Mouse (Mus musculus): ENCODE measurements at regions not wholly inside any gene's neighbourhood (a gene's known extent, or its start where the extent isn't known, plus 50 kb on each side); places are given as distances from the start of the nearest gene placed in this dataset.
"Not testable (repeated sequence)": the region's sequence is repeated elsewhere in the genome, so short reads cannot be mapped to it uniquely, and the experiment has no call there.

DNA sequence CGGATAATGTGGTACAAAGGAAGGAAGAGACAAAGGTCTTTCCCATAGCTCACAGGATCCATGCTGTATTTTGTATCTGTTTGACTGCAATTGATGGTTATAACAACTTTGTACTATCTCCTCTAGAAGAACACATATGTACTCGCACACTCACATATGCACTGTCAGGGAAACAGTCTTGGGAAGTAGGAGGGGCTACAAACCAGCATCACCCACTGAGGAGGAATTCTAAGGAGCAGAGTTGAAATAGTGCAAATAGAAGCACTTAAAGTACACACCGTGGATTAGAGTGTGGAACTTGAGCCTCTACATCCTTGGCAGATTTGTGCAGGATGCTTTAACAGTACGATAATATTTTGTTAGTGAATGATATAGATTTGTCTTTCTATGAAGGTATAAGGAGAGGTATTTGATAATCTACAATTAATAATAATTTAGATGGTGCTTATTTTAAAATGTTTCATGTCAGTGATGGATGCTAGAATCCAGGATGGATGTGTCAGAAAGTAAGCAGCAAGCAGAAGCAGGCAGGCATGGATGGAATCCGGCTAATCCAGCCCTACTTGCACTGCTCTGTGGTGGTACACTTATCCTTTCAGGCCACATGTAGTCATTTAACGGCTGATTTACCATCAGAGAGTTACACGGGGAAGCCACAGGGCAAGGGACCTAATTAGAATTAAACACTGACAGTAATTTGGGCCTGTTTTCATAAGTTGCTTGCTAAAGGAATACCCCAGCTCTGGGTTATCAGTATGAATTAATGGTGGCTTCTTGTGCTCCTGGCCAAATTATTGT lies 223.3 kb downstream of the Cetn3 start:
- Histone ChIP-seq H3K36me3 (ENCODE audit: control insufficient read depth, insufficient read depth, low read length) (no peaks in the 10 kb centered on the region), H3K4me2 (ENCODE audit: low read depth, low read length) (no peak overlapping the region), H3K9ac (ENCODE audit: low read length) (no peak overlapping the region), H3K27me3 (ENCODE audit: control insufficient read depth, insufficient read depth, low read depth, low read length) (no peaks in the 10 kb centered on the region), H3K4me3 (ENCODE audit: low read length) (no peak overlapping the region), H3K4me1 (replicated peaks; ENCODE audit: control insufficient read depth, insufficient read depth, low read length) (no peaks in the 10 kb centered on the region), H3K9me3 (ENCODE audit: control insufficient read depth, low read length) (no peaks in the 10 kb centered on the region), H3K27ac (ENCODE audit: low read length) (no peak overlapping the region)
- WGBS = 61% methylated on average over 7 of the region's 7 CpGs
- no peak for ATAC-seq (ENCODE audit: low read depth)

DNA sequence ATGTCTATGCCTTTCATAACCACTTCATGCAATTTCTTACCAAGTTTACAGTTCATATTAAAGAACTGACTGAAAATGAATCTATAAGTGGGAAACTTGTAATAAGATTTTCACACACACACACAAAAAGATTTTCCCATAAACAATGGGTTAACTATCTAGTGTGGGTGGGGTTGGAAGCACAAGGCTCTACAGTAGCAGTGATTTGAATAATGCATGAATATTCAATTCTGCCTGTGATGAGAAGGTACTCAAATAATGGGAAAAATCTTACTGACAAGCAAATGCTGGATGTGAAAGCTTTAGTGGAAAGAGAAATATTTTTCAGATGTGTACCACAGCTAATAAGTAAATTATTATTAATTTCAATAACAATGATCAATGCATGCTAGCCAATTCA lies 224.3 kb downstream of the Cetn3 start:
- Histone ChIP-seq H3K9me3 (ENCODE audit: control insufficient read depth, low read length) (no peaks in the 10 kb centered on the region), H3K4me2 (ENCODE audit: low read depth, low read length) (no peak overlapping the region), H3K27ac (ENCODE audit: low read length) (no peak overlapping the region), H3K9ac (ENCODE audit: low read length) (no peak overlapping the region), H3K27me3 (ENCODE audit: control insufficient read depth, insufficient read depth, low read depth, low read length) (no peaks in the 10 kb centered on the region), H3K4me3 (ENCODE audit: low read length) (no peak overlapping the region), H3K36me3 (ENCODE audit: control insufficient read depth, insufficient read depth, low read length) (no peaks in the 10 kb centered on the region), H3K4me1 (replicated peaks; ENCODE audit: control insufficient read depth, insufficient read depth, low read length) (no peaks in the 10 kb centered on the region)
- no peak for ATAC-seq (ENCODE audit: low read depth)

DNA sequence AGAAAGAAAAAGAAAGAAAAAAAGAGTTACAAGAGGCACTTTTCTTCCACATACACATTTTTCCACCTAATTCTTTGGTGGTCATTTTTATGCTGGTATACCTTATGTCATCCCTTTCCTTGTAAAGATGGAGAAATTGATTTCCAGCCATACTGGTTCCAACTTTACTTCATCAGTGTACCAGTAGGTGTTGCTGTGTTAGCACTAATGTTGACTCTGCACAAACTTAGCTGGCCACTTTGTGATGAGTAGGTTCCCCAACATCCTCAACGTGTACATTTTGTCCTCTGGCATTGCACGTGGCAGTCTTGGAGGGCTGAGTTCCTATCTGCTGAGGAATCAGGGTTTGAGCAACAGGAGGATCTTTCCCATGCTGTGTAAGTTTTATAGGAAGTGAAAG lies 256.7 kb downstream of the Cetn3 start:
- no peak for ATAC-seq (ENCODE audit: low read depth)
- H3K27me3 ChIP-seq (ENCODE audit: control insufficient read depth, insufficient read depth, low read depth, low read length) = no peaks in the 10 kb centered on the region
- no peaks in the 10 kb centered on the region for H3K36me3 ChIP-seq (ENCODE audit: control insufficient read depth, insufficient read depth, low read length)
- no peak overlapping the region for H3K27ac ChIP-seq (ENCODE audit: low read length)
- no peaks in the 10 kb centered on the region for H3K9me3 ChIP-seq (ENCODE audit: control insufficient read depth, low read length)
- no peak overlapping the region for H3K4me2 ChIP-seq (ENCODE audit: low read depth, low read length)
- H3K4me1 ChIP-seq (replicated peaks; ENCODE audit: control insufficient read depth, insufficient read depth, low read length) = no peaks in the 10 kb centered on the region
- 27% methylated on average over 2 of the region's 2 CpGs for whole genome bisulfite sequencing
- H3K4me3 ChIP-seq (ENCODE audit: low read length) = no peak overlapping the region
- no peak overlapping the region for H3K9ac ChIP-seq (ENCODE audit: low read length)

DNA sequence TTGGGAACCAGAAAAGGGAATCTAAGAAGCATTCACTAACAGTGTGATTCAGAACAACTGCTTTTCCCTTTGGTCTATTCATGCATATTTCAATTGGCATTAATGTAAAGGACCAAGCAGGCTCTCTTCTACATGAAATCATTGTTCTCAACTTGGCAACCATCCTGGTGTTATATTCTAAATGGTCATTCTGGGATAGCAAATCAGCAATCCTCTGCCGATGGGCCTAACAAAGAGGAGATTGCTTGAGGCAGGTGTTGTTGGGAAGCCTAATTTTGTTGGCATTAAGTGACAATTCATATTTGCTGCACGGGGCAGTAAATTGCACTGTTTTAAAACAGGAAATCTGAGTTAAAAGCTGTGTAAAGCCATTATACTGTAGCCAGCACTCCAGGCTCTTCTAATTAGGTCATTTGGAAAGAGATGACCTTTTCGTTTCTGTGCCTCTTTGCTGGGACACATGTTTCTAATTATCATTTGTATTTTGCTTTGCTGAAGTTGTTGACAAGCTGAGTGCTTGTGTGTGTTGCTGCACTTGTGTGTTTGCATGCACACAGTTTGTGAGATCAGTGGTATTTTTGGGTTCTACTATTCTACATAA lies 275.4 kb downstream of the Cetn3 start:
- no peak overlapping the region for H3K27ac ChIP-seq (ENCODE audit: low read length)

GRCm38 (mm10) chr13:82058872-82059271 lies 276.0 kb downstream of the Cetn3 start:
- ATAC-seq (ENCODE audit: low read depth) = no peak

More for the DNA sequence above, 275.4 kb downstream of the Cetn3 start:
- Histone ChIP-seq H3K9me3 (ENCODE audit: control insufficient read depth, low read length) (no peaks in the 10 kb centered on the region), H3K4me3 (ENCODE audit: low read length) (no peak overlapping the region), H3K4me1 (replicated peaks; ENCODE audit: control insufficient read depth, insufficient read depth, low read length) (no peaks in the 10 kb centered on the region), H3K9ac (ENCODE audit: low read length) (no peak overlapping the region), H3K4me2 (ENCODE audit: low read depth, low read length) (no peak overlapping the region), H3K27me3 (ENCODE audit: control insufficient read depth, insufficient read depth, low read depth, low read length) (no peaks in the 10 kb centered on the region), H3K36me3 (ENCODE audit: control insufficient read depth, insufficient read depth, low read length) (no peaks in the 10 kb centered on the region)
- WGBS = 41% methylated on average over 3 of the region's 3 CpGs
- ATAC-seq (ENCODE audit: low read depth) = no peak

GRCm38 (mm10) chr13:82059498-82059897 lies 276.6 kb downstream of the Cetn3 start:
- Histone ChIP-seq H3K9ac (ENCODE audit: low read length) (no peak overlapping the region), H3K4me3 (ENCODE audit: low read length) (no peak overlapping the region), H3K27ac (ENCODE audit: low read length) (no peak overlapping the region), H3K4me1 (replicated peaks; ENCODE audit: control insufficient read depth, insufficient read depth, low read length) (no peaks in the 10 kb centered on the region), H3K36me3 (ENCODE audit: control insufficient read depth, insufficient read depth, low read length) (no peaks in the 10 kb centered on the region), H3K4me2 (ENCODE audit: low read depth, low read length) (no peak overlapping the region), H3K9me3 (ENCODE audit: control insufficient read depth, low read length) (no peaks in the 10 kb centered on the region), H3K27me3 (ENCODE audit: control insufficient read depth, insufficient read depth, low read depth, low read length) (no peaks in the 10 kb centered on the region)
- peak; percentile 80 for ATAC-seq (ENCODE audit: low read depth)
- WGBS = 7% methylated on average over 5 of the region's 5 CpGs

More at GRCm38 (mm10) chr13:82058872-82059271, 276.0 kb downstream of the Cetn3 start:
- no peak overlapping the region for H3K4me2 ChIP-seq (ENCODE audit: low read depth, low read length)
- no peaks in the 10 kb centered on the region for H3K27me3 ChIP-seq (ENCODE audit: control insufficient read depth, insufficient read depth, low read depth, low read length)
- no peaks in the 10 kb centered on the region for H3K36me3 ChIP-seq (ENCODE audit: control insufficient read depth, insufficient read depth, low read length)
- no peaks in the 10 kb centered on the region for H3K4me1 ChIP-seq (replicated peaks; ENCODE audit: control insufficient read depth, insufficient read depth, low read length)
- H3K4me3 ChIP-seq (ENCODE audit: low read length) = no peak overlapping the region
- H3K27ac ChIP-seq (ENCODE audit: low read length) = no peak overlapping the region
- no peaks in the 10 kb centered on the region for H3K9me3 ChIP-seq (ENCODE audit: control insufficient read depth, low read length)
- 73% methylated on average over 3 of the region's 3 CpGs for WGBS
- no peak overlapping the region for H3K9ac ChIP-seq (ENCODE audit: low read length)

DNA sequence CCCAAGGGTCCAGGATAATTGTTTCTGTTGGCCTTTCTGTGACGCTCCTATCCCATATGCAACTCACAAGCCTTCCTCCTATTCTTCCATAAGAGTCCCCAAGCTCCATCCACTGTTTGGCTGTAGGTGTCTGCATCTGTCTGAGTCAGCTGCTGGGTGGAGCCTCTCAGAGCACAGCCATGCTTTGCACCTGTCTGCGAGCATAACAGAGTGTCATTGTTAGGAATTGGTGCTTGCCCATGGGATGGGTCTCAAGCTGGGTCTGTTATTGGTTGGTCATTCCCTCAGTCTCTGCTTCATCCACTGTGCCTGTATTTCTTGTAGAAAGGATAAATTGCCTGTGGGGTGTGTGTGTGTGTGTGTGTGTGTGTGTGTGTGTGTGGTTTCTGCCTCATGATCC lies 281.0 kb downstream of the Cetn3 start:
- H3K9ac ChIP-seq (ENCODE audit: low read length); ATAC-seq (ENCODE audit: low read depth); H3K9me3 ChIP-seq (ENCODE audit: control insufficient read depth, low read length); H3K27ac ChIP-seq (ENCODE audit: low read length); H3K4me2 ChIP-seq (ENCODE audit: low read depth, low read length); H3K4me3 ChIP-seq (ENCODE audit: low read length); H3K27me3 ChIP-seq (ENCODE audit: control insufficient read depth, insufficient read depth, low read depth, low read length); H3K36me3 ChIP-seq (ENCODE audit: control insufficient read depth, insufficient read depth, low read length); H3K4me1 ChIP-seq (replicated peaks; ENCODE audit: control insufficient read depth, insufficient read depth, low read length): not testable (repeated sequence)
- WGBS = 80% methylated on average over 2 of the region's 2 CpGs

DNA sequence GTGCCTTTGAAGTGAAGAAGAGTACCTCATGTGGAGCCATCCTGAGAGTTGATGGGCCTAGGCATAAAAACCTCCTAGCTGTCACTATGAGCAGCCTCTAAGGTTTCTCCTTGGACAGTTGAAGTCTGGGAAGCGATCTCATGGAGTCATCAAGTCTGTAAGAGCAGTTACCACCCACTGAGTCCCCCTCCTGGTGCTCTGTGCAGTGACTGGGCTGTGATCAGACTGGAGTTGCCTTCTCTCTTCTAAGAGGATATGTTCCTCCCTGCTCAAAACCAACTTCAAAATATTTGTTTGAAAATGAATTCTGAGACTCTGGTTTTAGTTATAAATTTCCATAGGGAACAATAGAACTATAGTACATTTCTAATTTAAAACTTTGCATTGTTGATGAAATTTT lies 283.3 kb downstream of the Cetn3 start:
- H3K9ac ChIP-seq (ENCODE audit: low read length) = no peak overlapping the region
- ATAC-seq (ENCODE audit: low read depth) = no peak
- H3K36me3 ChIP-seq (ENCODE audit: control insufficient read depth, insufficient read depth, low read length) = no peaks in the 10 kb centered on the region
- no peaks in the 10 kb centered on the region for H3K9me3 ChIP-seq (ENCODE audit: control insufficient read depth, low read length)
- 43% methylated on average over 1 of the region's 1 CpGs for WGBS
- H3K27me3 ChIP-seq (ENCODE audit: control insufficient read depth, insufficient read depth, low read depth, low read length) = no peaks in the 10 kb centered on the region
- H3K4me3 ChIP-seq (ENCODE audit: low read length) = no peak overlapping the region
- H3K4me2 ChIP-seq (ENCODE audit: low read depth, low read length) = no peak overlapping the region
- H3K27ac ChIP-seq (ENCODE audit: low read length) = no peak overlapping the region
- no peaks in the 10 kb centered on the region for H3K4me1 ChIP-seq (replicated peaks; ENCODE audit: control insufficient read depth, insufficient read depth, low read length)

DNA sequence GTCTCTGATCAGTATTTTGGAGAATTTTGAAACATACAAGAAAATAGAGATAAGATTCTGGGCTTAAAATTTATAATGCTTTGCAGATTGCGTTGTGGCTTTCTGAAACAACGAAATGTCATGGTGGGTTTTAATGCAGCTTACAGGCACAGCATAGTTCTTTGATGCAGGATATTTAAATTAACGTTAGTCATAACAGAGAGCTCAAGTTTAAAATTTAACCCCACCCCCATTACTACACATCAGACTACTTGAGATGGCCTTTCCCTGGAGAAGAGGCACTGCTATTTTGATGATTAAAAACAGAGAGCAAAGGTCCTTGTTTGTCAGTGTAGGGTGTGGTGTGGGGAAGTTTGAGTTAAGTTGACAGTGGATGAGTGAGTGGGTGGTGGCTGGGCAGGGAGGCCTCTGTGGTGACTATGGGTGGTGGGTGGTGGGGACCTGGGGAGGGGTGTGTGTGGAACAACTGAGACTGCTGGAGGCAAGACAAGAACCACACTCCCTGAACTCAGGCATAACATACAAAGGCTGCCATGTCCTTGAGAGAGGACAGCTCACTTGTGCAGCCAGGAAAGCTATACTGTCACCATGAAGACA lies 283.9 kb downstream of the Cetn3 start:
- Histone ChIP-seq H3K27me3 (ENCODE audit: control insufficient read depth, insufficient read depth, low read depth, low read length) (no peaks in the 10 kb centered on the region), H3K4me3 (ENCODE audit: low read length) (no peak overlapping the region), H3K9ac (ENCODE audit: low read length) (no peak overlapping the region), H3K36me3 (ENCODE audit: control insufficient read depth, insufficient read depth, low read length) (no peaks in the 10 kb centered on the region), H3K9me3 (ENCODE audit: control insufficient read depth, low read length) (no peaks in the 10 kb centered on the region), H3K4me2 (ENCODE audit: low read depth, low read length) (no peak overlapping the region), H3K27ac (ENCODE audit: low read length) (no peak overlapping the region), H3K4me1 (replicated peaks; ENCODE audit: control insufficient read depth, insufficient read depth, low read length) (no peaks in the 10 kb centered on the region)
- WGBS = 64% methylated on average over 3 of the region's 3 CpGs
- ATAC-seq (ENCODE audit: low read depth) = no peak
